Mouse (Mus musculus) Muller cell, postnatal 12 days (primary cell): ENCODE measurements at regions not wholly inside any gene's neighbourhood (a gene's known extent, or its start where the extent isn't known, plus 50 kb on each side); places are given as distances from the start of the nearest gene placed in this dataset.
"Not testable (repeated sequence)": the region's sequence is repeated elsewhere in the genome, so short reads cannot be mapped to it uniquely, and the experiment has no call there.

Experiments
- DNase-seq: peaks from one replicate; pipeline ENCODE4 v3.0.0-alpha.2; 2015; ENCODE audit errors: inconsistent ontology term

- DNase-seq: no peak
These were observed 210.3 kb downstream of the Trim29 start for GRCm38 (mm10) chr9:43520931-43521330.

- DNase-seq: peak; percentile 2
These were observed 214.4 kb downstream of the Trim29 start for GRCm38 (mm10) chr9:43524947-43525565.

- no peak for DNase-seq
These were observed 211.6 kb upstream of the Nectin1 start for GRCm38 (mm10) chr9:43532187-43532586.

DNA sequence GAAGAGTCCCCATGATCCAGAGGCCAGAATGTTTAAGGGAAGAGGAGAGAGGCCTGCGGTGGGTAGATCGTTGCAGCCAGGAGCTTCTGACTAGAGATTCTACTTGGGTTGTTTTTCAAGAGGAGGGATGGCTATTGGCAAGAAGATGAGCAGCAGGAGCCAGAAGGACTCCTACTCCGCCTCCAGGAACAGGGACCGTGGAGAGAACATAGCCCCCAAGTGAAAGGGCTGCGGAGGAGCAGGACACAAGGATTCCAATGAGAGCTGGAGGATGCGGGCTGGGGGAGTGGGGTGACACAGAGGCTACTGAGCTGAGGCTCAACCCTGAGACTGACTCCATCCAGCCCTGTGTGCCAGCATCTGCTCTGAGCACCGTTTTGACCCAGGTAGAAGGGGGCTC lies 207.8 kb upstream of the Nectin1 start:
- DNase-seq: no peak

- no peak for DNase-seq
These were observed 206.7 kb upstream of the Nectin1 start for GRCm38 (mm10) chr9:43537121-43537520.

DNA sequence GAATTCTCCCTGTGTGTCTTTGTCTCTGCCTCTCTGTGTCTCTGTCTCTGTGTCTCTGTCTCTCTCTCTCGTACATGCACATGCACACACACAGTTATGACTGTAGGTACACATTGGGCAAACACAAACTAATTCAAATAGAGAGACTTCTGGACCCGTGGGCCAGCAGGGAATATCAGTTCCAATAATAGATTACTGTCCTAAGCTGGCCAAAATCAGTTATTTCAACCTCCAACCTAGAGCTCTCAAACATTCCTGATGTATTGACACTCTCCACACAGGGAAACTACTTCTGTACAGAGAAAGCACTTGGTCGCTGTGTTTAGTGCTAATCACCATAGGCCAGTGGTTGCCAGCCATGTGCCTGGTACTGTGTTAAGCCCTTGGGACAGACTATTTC lies 203.7 kb upstream of the Nectin1 start:
- no peak for DNase-seq

DNA sequence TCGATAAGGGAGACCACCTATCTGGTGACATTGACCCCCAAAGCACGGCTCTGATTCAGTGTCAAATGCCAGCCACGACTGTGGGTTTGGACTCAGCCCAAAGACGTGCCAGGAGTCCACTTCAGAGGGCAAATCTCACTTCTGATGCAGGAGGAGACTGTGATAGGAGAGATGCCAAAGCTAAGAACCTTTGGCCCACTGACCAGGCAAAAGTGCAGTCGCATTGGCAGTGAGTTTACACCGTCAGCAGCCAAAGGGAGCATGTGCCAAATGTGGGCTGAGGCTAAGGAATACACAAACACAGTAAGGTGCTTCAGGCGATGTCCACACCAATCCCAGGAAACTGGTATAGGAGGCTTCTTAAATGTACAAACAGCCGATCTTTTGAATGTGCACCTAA lies 202.6 kb upstream of the Nectin1 start:
- DNase-seq: no peak

DNA sequence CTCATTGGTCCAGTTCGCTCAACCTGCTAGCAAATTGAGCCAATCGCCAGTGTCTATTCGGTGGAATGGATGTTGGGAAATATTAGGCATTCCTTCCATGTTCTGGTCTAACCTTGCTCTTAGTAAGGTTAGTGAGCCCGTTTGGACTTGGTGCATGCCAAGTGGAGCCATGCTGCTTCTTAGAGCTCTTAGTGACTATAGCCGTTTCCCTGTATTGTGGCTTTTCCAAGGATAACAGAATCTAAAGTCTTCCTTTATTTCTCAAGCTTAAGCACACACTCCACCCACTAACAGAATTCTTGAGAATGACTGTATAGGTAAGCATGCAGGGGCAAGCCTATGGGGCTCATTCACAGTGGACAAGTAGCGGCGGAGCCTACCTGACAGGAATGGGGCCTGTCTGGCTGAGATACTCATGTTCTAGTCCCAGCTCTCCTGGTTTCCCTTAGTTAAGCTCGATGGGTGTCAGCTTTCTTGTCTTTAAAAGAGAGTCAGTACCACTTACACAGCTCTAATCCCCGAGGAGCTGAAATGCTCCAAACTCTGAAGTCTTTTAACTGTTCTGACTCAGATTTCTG lies 201.6 kb upstream of the Nectin1 start:
- DNase-seq: peak; percentile 7

GRCm38 (mm10) chr9:43545081-43545565 lies 198.7 kb upstream of the Nectin1 start:
- DNase-seq: peak; percentile 80

GRCm38 (mm10) chr9:43548883-43549282 lies 194.9 kb upstream of the Nectin1 start:
- no peak for DNase-seq

GRCm38 (mm10) chr9:43549293-43549692 lies 194.5 kb upstream of the Nectin1 start:
- DNase-seq: no peak

DNA sequence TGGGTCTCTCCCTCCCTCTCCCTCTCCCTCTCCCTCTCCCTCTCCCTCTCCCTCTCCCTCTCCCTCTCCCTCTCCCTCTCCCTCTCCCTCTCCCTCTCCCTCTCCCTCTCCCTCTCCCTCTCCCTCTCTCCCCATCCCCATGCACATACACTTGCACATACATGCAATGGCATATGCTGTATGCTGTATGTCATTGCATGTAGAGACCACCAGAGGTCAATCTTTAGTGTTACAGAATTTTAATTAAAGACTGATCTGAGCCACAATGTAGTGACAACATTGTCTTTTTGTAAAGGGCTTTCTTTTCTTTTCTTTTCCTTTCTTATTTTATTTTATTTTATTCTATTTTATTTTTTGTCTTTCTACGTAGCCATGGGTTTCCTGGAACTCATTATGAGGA lies 191.0 kb upstream of the Nectin1 start:
- DNase-seq: not testable (repeated sequence)

GRCm38 (mm10) chr9:43562016-43562415 lies 181.8 kb upstream of the Nectin1 start:
- DNase-seq: no peak

GRCm38 (mm10) chr9:43564239-43564906 lies 179.4 kb upstream of the Nectin1 start:
- no peak for DNase-seq

- no peak for DNase-seq
These were observed 174.9 kb upstream of the Nectin1 start for GRCm38 (mm10) chr9:43568851-43569250.

GRCm38 (mm10) chr9:43571086-43571485 lies 172.7 kb upstream of the Nectin1 start:
- no peak for DNase-seq

- DNase-seq: no peak
These were observed 168.1 kb upstream of the Nectin1 start for GRCm38 (mm10) chr9:43575659-43576058.

DNA sequence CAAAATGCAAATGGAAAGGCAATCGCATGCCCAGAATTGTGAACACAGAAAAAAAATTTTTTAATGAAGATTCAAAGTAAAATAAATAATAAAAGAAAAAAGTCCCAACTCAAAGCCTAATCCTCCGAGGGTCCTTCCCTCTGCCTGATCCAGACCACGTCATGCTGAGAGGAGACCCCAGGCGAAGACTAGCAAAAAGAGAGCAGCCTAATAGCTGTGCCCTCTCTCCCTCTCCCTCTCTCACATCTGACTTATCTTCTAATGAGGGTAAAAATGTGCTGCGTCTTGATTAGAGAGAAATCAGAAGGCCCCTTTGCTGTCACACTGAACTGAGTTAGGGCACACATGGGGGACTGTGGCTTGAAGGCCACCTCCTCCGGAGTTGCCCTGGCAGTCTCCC lies 163.1 kb upstream of the Nectin1 start:
- no peak for DNase-seq

DNA sequence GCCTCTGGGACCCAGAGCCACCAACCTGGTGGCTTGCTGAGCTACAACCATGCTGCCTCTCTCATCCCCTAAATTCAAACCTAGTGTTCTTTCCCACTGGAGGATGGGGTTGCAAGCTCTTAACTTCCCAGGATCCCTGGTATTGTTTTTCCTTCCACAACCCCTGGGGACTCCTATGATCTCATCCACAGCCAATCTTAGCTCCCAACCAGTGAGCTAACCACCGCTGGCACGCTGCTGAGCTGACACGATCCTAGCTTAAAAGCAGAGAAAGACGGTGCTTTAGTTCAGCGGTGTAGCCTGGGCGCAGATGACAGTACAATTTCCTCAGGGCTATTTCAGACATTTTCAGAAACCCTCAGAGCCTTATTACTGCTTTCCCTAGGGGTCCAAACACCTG lies 158.2 kb upstream of the Nectin1 start:
- no peak for DNase-seq

- peak; percentile 11 for DNase-seq
These were observed 150.5 kb upstream of the Nectin1 start for GRCm38 (mm10) chr9:43593236-43593635.

DNA sequence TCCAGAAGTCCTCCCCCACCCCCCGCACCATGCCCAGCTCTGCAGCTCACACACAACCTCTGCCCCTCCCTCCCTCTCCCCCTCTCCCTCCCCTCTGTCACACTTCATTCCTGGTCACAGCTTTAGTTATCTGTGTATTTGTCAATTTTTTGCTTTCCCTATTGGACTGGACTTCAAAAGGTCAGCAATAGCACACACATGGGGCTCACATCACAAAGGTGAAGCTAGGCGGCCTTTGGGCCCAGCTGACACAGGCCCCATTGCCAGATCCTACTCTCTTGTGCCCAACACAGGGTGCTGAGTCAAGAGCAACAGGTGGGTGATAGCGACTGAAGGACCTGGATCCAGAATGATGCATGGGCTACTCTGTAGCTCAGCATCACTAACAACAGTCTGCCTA lies 149.0 kb upstream of the Nectin1 start:
- no peak for DNase-seq

DNA sequence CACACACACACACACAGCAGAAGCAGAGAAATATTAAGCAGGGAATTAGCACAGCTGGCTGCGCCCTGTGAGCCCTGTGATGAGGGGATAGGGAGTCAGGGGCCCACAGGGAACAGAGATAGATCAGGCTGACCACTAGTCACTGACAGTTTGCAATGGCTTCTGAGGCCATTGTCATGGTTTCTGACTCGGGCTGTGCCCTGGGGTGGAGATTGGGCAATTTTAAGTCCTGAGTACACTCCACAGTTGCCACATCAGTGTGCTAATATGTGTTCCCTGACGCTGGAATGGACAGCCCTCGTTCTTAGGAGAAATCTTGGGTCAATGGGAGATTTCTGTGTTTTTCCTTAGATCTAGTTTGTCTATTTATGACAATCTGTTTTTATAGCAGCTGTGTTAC lies 148.3 kb upstream of the Nectin1 start:
- no peak for DNase-seq

DNA sequence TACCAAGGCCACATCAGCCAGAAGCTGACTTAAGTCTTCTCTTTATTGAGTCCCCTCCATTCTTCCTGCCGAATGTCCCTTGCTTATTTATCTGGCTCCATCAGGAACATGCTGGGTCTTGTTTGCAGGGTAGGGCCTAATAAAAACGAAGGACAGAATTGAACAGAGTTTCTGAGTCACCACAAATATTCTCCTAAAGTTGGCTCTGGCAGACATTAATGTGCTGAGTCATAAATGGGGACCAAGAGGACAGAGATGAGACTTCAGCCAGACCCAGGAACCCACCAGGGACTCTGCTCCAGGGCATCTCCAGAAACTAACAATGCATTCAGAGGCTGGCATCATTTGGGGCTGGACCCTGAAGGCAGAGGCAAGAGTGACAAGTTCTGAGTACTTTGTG lies 143.4 kb upstream of the Nectin1 start:
- peak; percentile 86 for DNase-seq
